ENCODE assay signal across 8 mouse cellular contexts in genomic region chr6:90605298-90605665, GRCm38 (mm10). TPM values are rescaled to one million over a fixed set of nuclear protein-coding genes. Genes with fewer than 3 reads are reported as not detected.
DNase-seq lines count a peak whose midpoint lies in the region; ATAC-seq lines count a peak whose summit lies in the region.

No protein-coding gene starts in this region.

- no peak for ATAC-seq in limb, embryonic 13.5 days (ENCODE audit: low FRiP score, low read depth)
- ATAC-seq in stomach, embryonic 16.5 days (ENCODE audit: insufficient read depth, low FRiP score): no peak

- H3K9me3 ChIP-seq in limb, embryonic 13.5 days: no peaks in the 10 kb centered on the region
- no peaks in the 10 kb centered on the region for H3K9me3 ChIP-seq in stomach, embryonic 16.5 days (replicated peaks; ENCODE audit: control insufficient read depth, low read length)

- no peaks in the 10 kb centered on the region for H3K36me3 ChIP-seq in limb, embryonic 13.5 days
- H3K36me3 ChIP-seq in stomach, embryonic 16.5 days (ENCODE audit: control insufficient read depth, insufficient read depth, low read length): no peaks in the 10 kb centered on the region

- peak overlapping the region; percentile 74 for H3K9ac ChIP-seq in limb, embryonic 13.5 days
- H3K9ac ChIP-seq in stomach, embryonic 16.5 days (ENCODE audit: low read length): peak overlapping the region; percentile 76

- peaks cover 15% of the 10 kb centered on the region for H3K4me1 ChIP-seq in limb, embryonic 13.5 days
- H3K4me1 ChIP-seq in stomach, embryonic 16.5 days (ENCODE audit: control insufficient read depth, insufficient read depth, low read length): peaks cover 8% of the 10 kb centered on the region; the same call in 1 of the 2 replicates

- WGBS in limb, embryonic 13.5 days: 15% methylated on average over 5 of the region's 5 CpGs
- WGBS in stomach, embryonic 16.5 days: 17% methylated on average over 5 of the region's 5 CpGs

- DNase-seq in cerebellum, postnatal 14 days: peak; percentile 28 to 43
- DNase-seq in cerebellum, postnatal 36 days: no peak
- DNase-seq in retina, embryonic 14.5 days (ENCODE audit: low spot score): peak; percentile 16
- DNase-seq in retina, postnatal 1 day: no peak
- DNase-seq in frontal cortex, adult 2 months (ENCODE audit: extremely low spot score in 1 of 2, low spot score in 1 of 2): no peak
- DNase-seq in layer of hippocampus, postnatal 36 days: no peak

- H3K4me3 ChIP-seq in limb, embryonic 13.5 days: peak overlapping the region; percentile 70
- peak overlapping the region; percentile 62 for H3K4me3 ChIP-seq in stomach, embryonic 16.5 days (replicated peaks; ENCODE audit: low read length)

- H3K27ac ChIP-seq in limb, embryonic 13.5 days: no peak overlapping the region
- peak overlapping the region; percentile 48; the same call in 1 of the 2 replicates for H3K27ac ChIP-seq in stomach, embryonic 16.5 days (ENCODE audit: low read length)

- H3K4me2 ChIP-seq in limb, embryonic 13.5 days (replicated peaks): peak overlapping the region; percentile 87
- peak overlapping the region; percentile 71 for H3K4me2 ChIP-seq in stomach, embryonic 16.5 days (ENCODE audit: low read depth, low read length)

- H3K27me3 ChIP-seq in limb, embryonic 13.5 days: peaks cover 13% of the 10 kb centered on the region
- H3K27me3 ChIP-seq in stomach, embryonic 16.5 days (ENCODE audit: control insufficient read depth, insufficient read depth, low read length): no peaks in the 10 kb centered on the region

RNA-seq across cellular contexts. Expression of gene Slc41a3, which starts 0.8 kb away (rescaled TPM):
- polyA plus RNA-seq in limb, embryonic 13.5 days (2015; fragmentation: Nextera tagmentation; extraction: Ambion mirVana): 3.3 and 4.8 TPM in 2 replicates
- 7.6 and 8.5 TPM in 2 replicates for polyA plus RNA-seq in stomach, embryonic 16.5 days (2015; fragmentation: Nextera tagmentation; extraction: Ambion mirVana)
- 6.7 and 6.9 TPM in 2 replicates for polyA plus RNA-seq in frontal cortex, adult 2 months (2012; rRNA removed)
- 1 to 10 TPM; 3.3 to 4.1 TPM for total RNA-seq in layer of hippocampus, postnatal 36 days (2021)

Comparison
In these comparisons a context has a peak if more than half of its experiments do, and no peak if none do; other contexts are left out.
1. DNase-seq: peak in cerebellum, postnatal 14 days (2 of 2) and retina, embryonic 14.5 days (single experiment); none in cerebellum, postnatal 36 days (0 of 2), retina, postnatal 1 day (single experiment), frontal cortex, adult 2 months (0 of 2) and layer of hippocampus, postnatal 36 days (0 of 2).